Mouse (Mus musculus) urinary bladder, postnatal 4 days (tissue): ENCODE measurements around the gene Jdp2.

Experiments
- DNase-seq, 2 experiments: peaks; one replicate each; pipeline ENCODE4 v3.0.0; 2021 to 2022; ENCODE audit warnings: low spot score in 2 of 2

Jdp2 gene

DNA sequence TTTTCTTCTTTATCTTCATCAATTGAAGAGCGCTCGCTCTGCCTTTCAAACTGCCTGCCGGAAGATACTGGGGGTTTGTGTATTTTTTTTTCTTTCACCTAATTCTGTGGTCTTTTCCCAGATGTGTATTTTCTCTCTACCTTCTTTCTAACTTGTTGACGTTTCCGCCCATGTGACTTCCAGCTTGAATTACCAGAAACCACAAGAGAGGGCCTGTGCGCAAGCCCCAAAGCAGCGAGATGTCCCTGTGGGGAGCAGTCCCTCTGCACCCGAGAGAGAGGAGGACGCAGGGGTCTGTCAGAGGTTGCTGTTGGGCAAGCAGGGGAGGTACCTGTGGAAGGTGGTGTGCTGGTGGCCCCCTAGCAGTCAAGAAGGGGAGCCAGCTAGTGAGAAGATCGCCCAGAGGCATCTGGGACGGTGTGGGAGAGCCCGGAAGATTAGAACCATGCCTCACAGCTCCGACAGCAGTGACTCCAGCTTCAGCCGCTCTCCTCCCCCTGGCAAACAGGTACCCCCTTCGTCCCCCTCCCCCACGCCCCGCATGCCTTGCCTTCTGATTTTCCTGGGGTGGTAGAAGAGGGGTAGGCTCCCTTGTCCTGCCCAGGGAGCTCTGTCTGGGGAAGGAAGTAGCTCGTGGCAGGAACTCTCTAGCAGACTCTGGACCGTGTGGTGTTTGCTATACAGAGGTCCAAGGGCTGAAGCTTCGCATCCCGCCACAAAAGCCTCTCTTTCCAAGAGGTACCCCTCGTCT, 87.8 kb downstream of the Jdp2 start, which contains the start of gene Batf:
TSS of gene Batf (plus strand) at position 204 of the 751 bp plus-strand sequence.
- peak in 1 of 2 experiments; percentile 55 for DNase-seq

DNA sequence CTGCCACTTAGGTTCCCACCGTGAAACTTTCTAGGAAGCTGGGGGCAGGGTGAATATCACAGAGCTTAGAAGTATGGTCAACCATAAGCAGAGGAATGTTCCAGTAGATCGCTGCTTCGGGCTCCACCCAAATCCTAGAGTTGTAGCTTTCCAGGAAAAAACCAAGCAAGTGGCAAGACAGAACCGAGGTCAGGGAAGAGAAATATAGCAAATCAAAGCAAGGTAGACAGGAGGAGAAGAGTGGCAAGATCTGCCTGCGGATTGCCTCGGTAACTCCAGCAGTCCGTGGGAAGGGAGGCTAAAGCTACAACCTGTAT, 88.3 kb downstream of the Jdp2 start:
- DNase-seq = peak in 1 of 2 experiments; percentile 45

DNA sequence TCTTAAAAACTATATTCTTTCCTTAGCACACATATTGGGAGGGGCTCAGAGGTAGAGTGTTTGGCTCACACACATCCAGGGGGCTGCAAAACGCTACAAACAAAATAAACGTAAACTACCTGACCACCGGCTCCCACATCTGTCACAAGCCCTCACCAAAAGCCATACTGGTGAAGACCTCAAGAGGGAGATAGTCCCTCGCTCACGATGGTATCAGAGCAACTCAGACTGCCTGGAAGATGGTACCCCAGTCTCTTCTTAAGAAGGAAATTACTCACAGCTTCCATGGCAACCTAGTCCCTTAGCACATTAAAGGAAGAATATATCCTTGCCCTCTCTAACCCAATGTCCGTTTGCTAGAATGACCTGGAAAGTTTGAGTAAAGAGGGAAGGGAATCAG, 89.0 kb downstream of the Jdp2 start:
- DNase-seq = peak in 1 of 2 experiments; percentile 43
